Mouse (Mus musculus) forebrain, postnatal 0 days (tissue): ENCODE results near the gene Tff2. TPM values are rescaled to one million over a fixed set of nuclear protein-coding genes. Genes with fewer than 3 reads are reported as not detected.

Experiments
- ATAC-seq: fragments of 200-750 bp; cut with Nextera tagmentation; 2 replicates; pipeline ENCODE4 v1.8.0; 2017; ENCODE audit warnings: mild to moderate bottlenecking, moderate library complexity
- DNase-seq: peaks from one replicate; pipeline ENCODE4 v3.0.0-alpha.2; 2015
- H3K27ac ChIP-seq: fragments of 300-500 bp; sonication (generic); 2 replicates; pipeline ENCODE4 v1.5.1; 2014; ENCODE audit warnings: low read depth, mild to moderate bottlenecking, antibody characterized with exemption, low read length, moderate library complexity, mixed read lengths
- H3K27me3 ChIP-seq: fragments of 300-500 bp; sonication (generic); 2 replicates; pipeline ENCODE4 v1.6.1; 2014; ENCODE audit warnings: mild to moderate bottlenecking, low read length, mixed read lengths; ENCODE audit not compliant: insufficient read depth
- H3K36me3 ChIP-seq: fragments of 300-500 bp; sonication (generic); 2 replicates; pipeline ENCODE4 v1.6.1; 2014; ENCODE audit warnings: mild to moderate bottlenecking, moderate library complexity; ENCODE audit not compliant: insufficient read depth
- H3K4me1 ChIP-seq: fragments of 300-500 bp; sonication (generic); 2 replicates; pipeline ENCODE4 v1.6.1; 2014; ENCODE audit warnings: antibody characterized with exemption; ENCODE audit not compliant: insufficient read depth
- H3K4me2 ChIP-seq: fragments of 300-500 bp; sonication (generic); 2 replicates; pipeline ENCODE4 v1.6.1; 2014; ENCODE audit warnings: low read depth, mild to moderate bottlenecking, moderate library complexity
- H3K4me3 ChIP-seq: fragments of 300-500 bp; sonication (generic); 2 replicates; pipeline ENCODE4 v1.5.1; 2014; ENCODE audit warnings: low read depth, low read length, mixed read lengths
- H3K9ac ChIP-seq: fragments of 300-500 bp; sonication (generic); 2 replicates; pipeline ENCODE4 v1.6.1; 2014; ENCODE audit warnings: mild to moderate bottlenecking
- H3K9me3 ChIP-seq: fragments of 300-500 bp; sonication (generic); 2 replicates; pipeline ENCODE4 v1.6.1; 2016; ENCODE audit warnings: low read length
- CTCF ChIP-seq: sonication (generic); IDR thresholded peaks from 2 replicates; pipeline ENCODE4 v1.5.1; 2016; ENCODE audit warnings: antibody characterized with exemption, control low read depth, low read depth
- WGBS: fragments of 180-500 bp; shearing (Covaris S2); extraction: QIAGEN DNeasy Blood & Tissue Kit; methylation state at CpG from one replicate; pipeline ENCODE4 v1.1.7; 2014; 5-methylcytosine and 5-hydroxymethylcytosine counted together
- polyA plus RNA-seq: library from polyadenylated mRNA; unstranded; fragments of >200 nt; fragmentation: Nextera tagmentation; extraction: Ambion mirVana; gene quantifications from 2 replicates; pipeline ENCODE4 v1.2.1, GENCODE M21; 2015
- total RNA-seq: library from RNA; depleted of rRNA; stranded (reverse); fragments of >200 nt; gene quantifications from 2 replicates; pipeline ENCODE4 v1.2.3, GENCODE M21; 2014

Gene Tff2
- total and polyA plus RNA-seq, 2 experiments from 2014 or later, result not detected

GRCm38 (mm10) chr17:31136821-31137220 is 7.3 kb downstream of the Tff2 start:
- no peaks in the 10 kb centered on the region for H3K4me1 ChIP-seq
- no peak overlapping the region for H3K4me2 ChIP-seq
- H3K9ac ChIP-seq, result no peak overlapping the region
- WGBS, result 77% methylated on average over 1 of the region's 1 CpGs
- TF ChIP-seq CTCF, result no peak
- DNase-seq (no peak), ATAC-seq (no peak)
- H3K9me3 ChIP-seq, result no peaks in the 10 kb centered on the region
- no peak overlapping the region for H3K4me3 ChIP-seq
- no peak overlapping the region for H3K27ac ChIP-seq
- no peaks in the 10 kb centered on the region for H3K36me3 ChIP-seq
- H3K27me3 ChIP-seq, result no peaks in the 10 kb centered on the region

GRCm38 (mm10) chr17:31136291-31136690 is 7.8 kb downstream of the Tff2 start:
- Histone ChIP-seq H3K9ac (no peak overlapping the region), H3K9me3 (no peaks in the 10 kb centered on the region), H3K27me3 (no peaks in the 10 kb centered on the region), H3K27ac (no peak overlapping the region), H3K4me3 (no peak overlapping the region), H3K4me2 (no peak overlapping the region), H3K4me1 (no peaks in the 10 kb centered on the region), H3K36me3 (no peaks in the 10 kb centered on the region)
- ATAC-seq, result no peak
- DNase-seq, result no peak
- 44% methylated on average over 3 of the region's 3 CpGs for WGBS
- TF ChIP-seq CTCF, result no peak

DNA sequence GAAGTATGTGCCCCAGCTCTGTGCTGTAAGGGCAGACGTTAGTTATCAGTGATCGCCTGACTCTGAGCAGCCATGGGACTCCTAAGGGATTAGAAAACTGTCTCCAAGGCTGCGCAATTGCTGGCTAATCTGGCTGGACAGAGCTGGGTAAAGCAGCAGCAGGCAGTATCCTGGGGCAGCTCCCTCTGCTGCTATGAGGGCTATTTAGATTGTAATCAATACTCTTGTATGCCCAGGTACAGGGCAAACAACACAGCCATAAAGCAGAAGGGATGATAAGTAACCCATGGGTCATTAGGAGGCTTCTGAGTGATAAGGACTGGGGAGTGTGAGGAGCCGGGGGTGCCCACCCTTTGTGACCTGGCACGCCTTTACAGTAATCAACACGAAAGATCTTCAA is 9.2 kb downstream of the Tff2 start:
- Histone ChIP-seq H3K4me2 (no peak overlapping the region), H3K36me3 (no peaks in the 10 kb centered on the region), H3K9me3 (no peaks in the 10 kb centered on the region), H3K4me3 (no peak overlapping the region), H3K27me3 (no peaks in the 10 kb centered on the region), H3K9ac (no peak overlapping the region), H3K4me1 (no peaks in the 10 kb centered on the region), H3K27ac (no peak overlapping the region)
- DNase-seq (no peak), ATAC-seq (no peak)
- 81% methylated on average over 6 of the region's 6 CpGs for WGBS
- TF ChIP-seq CTCF, result no peak

DNA sequence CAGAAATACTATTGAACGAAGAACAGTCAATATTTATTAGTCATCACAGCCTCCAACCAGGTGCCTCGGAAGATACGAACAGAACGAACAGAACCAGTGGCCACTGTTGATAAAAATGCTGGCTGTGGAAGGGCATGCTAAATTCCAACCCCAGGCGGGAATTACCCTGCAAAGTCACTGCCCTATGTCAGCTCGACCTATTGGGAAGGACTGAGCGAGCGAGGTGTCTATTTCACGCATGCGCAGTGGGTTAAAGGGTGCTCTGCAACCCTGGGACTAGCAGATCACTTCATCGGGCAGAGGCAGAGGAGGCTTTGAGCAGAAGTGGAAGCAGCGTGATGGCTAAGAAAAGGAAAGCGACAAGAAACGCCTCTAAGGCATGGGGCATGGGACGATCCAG is 10.3 kb downstream of the Tff2 start:
- H3K27me3 ChIP-seq, result no peaks in the 10 kb centered on the region
- no peaks in the 10 kb centered on the region for H3K4me1 ChIP-seq
- DNase-seq (no peak), ATAC-seq (no peak)
- H3K4me3 ChIP-seq, result no peak overlapping the region
- 83% methylated on average over 15 of the region's 15 CpGs for WGBS
- no peaks in the 10 kb centered on the region for H3K9me3 ChIP-seq
- no peak overlapping the region for H3K27ac ChIP-seq
- no peak overlapping the region for H3K9ac ChIP-seq
- H3K36me3 ChIP-seq, result no peaks in the 10 kb centered on the region
- TF ChIP-seq CTCF, result no peak
- H3K4me2 ChIP-seq, result no peak overlapping the region

GRCm38 (mm10) chr17:31131269-31131821 is 12.7 kb downstream of the Tff2 start:
- Histone ChIP-seq H3K27ac (no peak overlapping the region), H3K4me2 (no peak overlapping the region), H3K9me3 (no peaks in the 10 kb centered on the region), H3K9ac (no peak overlapping the region), H3K36me3 (no peaks in the 10 kb centered on the region), H3K4me1 (no peaks in the 10 kb centered on the region), H3K27me3 (no peaks in the 10 kb centered on the region), H3K4me3 (no peak overlapping the region)
- TF ChIP-seq CTCF, result no peak
- ATAC-seq (no peak), DNase-seq (no peak)
- 80% methylated on average over 10 of the region's 10 CpGs for WGBS

GRCm38 (mm10) chr17:31129452-31129851 is 14.6 kb downstream of the Tff2 start, which contains the start of gene Tff3:
Tff3 (minus strand) TSS chr17:31129646.
- Histone ChIP-seq H3K4me2 (no peak within 1 kb of the TSS), H3K36me3 (no peaks in the 10 kb centered on the region), H3K9me3 (no peaks in the 10 kb centered on the region), H3K9ac (no peak within 1 kb of the TSS), H3K4me3 (no peak within 1 kb of the TSS), H3K27me3 (no peaks in the 10 kb centered on the region), H3K27ac (no peak within 1 kb of the TSS), H3K4me1 (no peaks in the 10 kb centered on the region)
- no peak for TF ChIP-seq CTCF
- ATAC-seq, result no peak
- no peak for DNase-seq
- 28% methylated on average over 2 of the region's 2 CpGs for WGBS

DNA sequence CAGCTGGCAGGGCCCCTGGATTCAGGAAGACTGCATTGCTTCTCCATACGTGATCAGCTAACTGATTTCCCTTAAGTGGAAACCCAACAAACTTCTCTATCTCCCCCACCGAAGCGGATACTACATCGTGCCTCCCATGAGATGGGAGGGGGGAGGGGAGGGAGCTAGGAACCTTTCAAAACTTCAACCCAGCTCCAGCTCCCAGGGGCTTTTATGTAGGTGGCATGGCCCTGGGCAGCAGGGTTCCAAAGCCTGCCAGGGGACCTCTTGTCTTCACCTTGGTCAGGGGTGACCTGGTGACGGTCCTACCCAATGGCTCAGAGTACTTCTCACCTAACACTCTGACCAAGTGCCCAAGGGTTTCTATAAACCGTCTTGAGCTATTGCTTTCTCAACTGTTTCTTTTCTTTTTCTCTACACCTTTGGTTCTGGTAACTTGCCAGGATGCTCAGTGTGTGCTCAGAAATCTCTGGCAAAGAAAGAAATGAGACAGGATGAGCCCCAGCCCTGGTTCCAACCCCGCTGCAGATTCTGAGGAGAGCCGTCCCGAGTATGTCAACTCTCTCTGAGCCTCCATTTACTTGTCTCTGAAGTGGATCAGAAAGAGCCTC is 15.3 kb downstream of the Tff2 start:
- no peaks in the 10 kb centered on the region for H3K36me3 ChIP-seq
- H3K27ac ChIP-seq, result no peak overlapping the region
- DNase-seq (no peak), ATAC-seq (no peak)
- H3K4me1 ChIP-seq, result no peaks in the 10 kb centered on the region
- TF ChIP-seq CTCF, result no peak
- H3K27me3 ChIP-seq, result no peaks in the 10 kb centered on the region
- no peak overlapping the region for H3K9ac ChIP-seq
- WGBS, result 88% methylated on average over 9 of the region's 9 CpGs
- H3K4me2 ChIP-seq, result no peak overlapping the region
- H3K9me3 ChIP-seq, result no peaks in the 10 kb centered on the region
- H3K4me3 ChIP-seq, result no peak overlapping the region
